Mouse (Mus musculus) CH12.LX (cell line): ENCODE data around the gene Ctdsp1. TPM values are rescaled to one million over a fixed set of nuclear protein-coding genes. Genes with fewer than 3 reads are reported as not detected.

ENCODE experiments used
- DNase-seq: peaks from one replicate; pipeline ENCODE4 v3.0.0-alpha.2; 2013; ENCODE audit errors: extremely low read depth
- H3K27ac ChIP-seq: 2 replicates; pipeline ENCODE4 v1.5.1; 2012; ENCODE audit warnings: low read depth, mild to moderate bottlenecking, control low read depth, moderate library complexity; ENCODE audit not compliant: insufficient read depth
- H3K27me3 ChIP-seq: replicated peaks from 2 replicates; pipeline ENCODE3; 2012; ENCODE audit warnings: inconsistent platforms
- H3K36me3 ChIP-seq, 2 experiments: replicated peaks in 1 of 2; 2 replicates each; pipeline versions ENCODE3 to v1.6.1; 2012; ENCODE audit warnings: inconsistent platforms in 1 of 2, low read length in 1 of 2, mild to moderate bottlenecking in 1 of 2, mixed read lengths in 1 of 2, moderate library complexity in 1 of 2; ENCODE audit not compliant: control insufficient read depth in 1 of 2, insufficient read depth in 1 of 2
- H3K4me1 ChIP-seq, 2 experiments: 2 replicates each; pipeline ENCODE4 v1.6.1; 2012; ENCODE audit warnings: inconsistent platforms in 1 of 2, moderate library complexity in 1 of 2; ENCODE audit not compliant: insufficient read depth in 2 of 2, control insufficient read depth in 1 of 2
- H3K4me2 ChIP-seq: 2 replicates; pipeline ENCODE4 v1.6.1; 2012; ENCODE audit warnings: low read depth, mild to moderate bottlenecking, control low read depth; ENCODE audit not compliant: poor library complexity, insufficient read depth, severe bottlenecking
- H3K4me3 ChIP-seq, 3 experiments: fragments of 150-350 bp in 1 of 3; sonication (generic) in 1 of 3; replicated peaks in 1 of 3; 2 replicates each; pipeline versions ENCODE3 to v1.5.1; 2011 to 2012; ENCODE audit warnings: low read depth in 2 of 3, low read length in 2 of 3, mild to moderate bottlenecking in 2 of 3, moderate library complexity in 2 of 3, control low read depth in 1 of 3, improper control_type of control experiment in 1 of 3, inconsistent platforms in 1 of 3, mixed read lengths in 1 of 3; ENCODE audit not compliant: poor library complexity in 1 of 3
- H3K79me2 ChIP-seq: replicated peaks from 2 replicates; pipeline ENCODE4 v1.6.1; 2012; ENCODE audit warnings: mild to moderate bottlenecking, moderate library complexity; ENCODE audit not compliant: control insufficient read depth, poor library complexity, insufficient read depth, severe bottlenecking; ENCODE audit errors: extremely low read depth
- H3K9ac ChIP-seq: 2 replicates; pipeline ENCODE4 v1.6.1; 2012; ENCODE audit warnings: low read depth, mild to moderate bottlenecking, control low read depth, moderate library complexity; ENCODE audit not compliant: insufficient read depth
- H3K9me3 ChIP-seq: replicated peaks from 2 replicates; pipeline ENCODE3; 2012; ENCODE audit warnings: low read length, inconsistent platforms, mixed read lengths
- BHLHE40 ChIP-seq: IDR thresholded peaks from 2 replicates; pipeline ENCODE4 v1.6.1; 2011; ENCODE audit warnings: mild to moderate bottlenecking, low read depth, low read length, improper control_type of control experiment
- CHD1 ChIP-seq: IDR thresholded peaks from 2 replicates; pipeline ENCODE4 v1.6.1; 2012; ENCODE audit warnings: low read depth, low read length, improper control_type of control experiment, inconsistent platforms
- CTCF ChIP-seq, 2 experiments: IDR thresholded peaks in 1 of 2; conservative IDR thresholded peaks in 1 of 2; 2 replicates each; pipeline ENCODE4 v1.5.1; 2011 to 2012; ENCODE audit warnings: low read depth in 2 of 2, low read length in 2 of 2, improper control_type of control experiment in 1 of 2, inconsistent platforms in 1 of 2, mild to moderate bottlenecking in 1 of 2, moderate library complexity in 1 of 2
- E2F4 ChIP-seq: IDR thresholded peaks from 2 replicates; pipeline ENCODE4 v1.6.1; 2011; ENCODE audit warnings: low read depth, low read length, improper control_type of control experiment; ENCODE audit not compliant: insufficient replicate concordance
- ELF1 ChIP-seq: IDR thresholded peaks from 2 replicates; pipeline ENCODE4 v1.6.1; 2014; ENCODE audit warnings: low read depth, mild to moderate bottlenecking, inconsistent platforms, low read length, improper control_type of control experiment
- EP300 ChIP-seq: IDR thresholded peaks from 2 replicates; pipeline ENCODE4 v1.6.1; 2011; ENCODE audit warnings: low read length, improper control_type of control experiment
- ETS1 ChIP-seq: conservative IDR thresholded peaks from 2 replicates; pipeline ENCODE4 v1.6.1; 2012; ENCODE audit warnings: low read depth, mild to moderate bottlenecking, inconsistent platforms, low read length, improper control_type of control experiment, moderate library complexity
- GABPA ChIP-seq: IDR thresholded peaks from 2 replicates; pipeline ENCODE4 v1.6.1; 2012; ENCODE audit warnings: low read depth, low read length, improper control_type of control experiment, inconsistent platforms; ENCODE audit not compliant: insufficient replicate concordance
- HCFC1 ChIP-seq: IDR thresholded peaks from 2 replicates; pipeline ENCODE4 v1.6.1; 2012; ENCODE audit warnings: low read depth, mild to moderate bottlenecking, inconsistent platforms, low read length, improper control_type of control experiment
- IRF4 ChIP-seq: IDR thresholded peaks from 2 replicates; pipeline ENCODE4 v1.6.1; 2014; ENCODE audit warnings: low read depth, mild to moderate bottlenecking, inconsistent platforms, low read length, improper control_type of control experiment
- JUND ChIP-seq: conservative IDR thresholded peaks from 2 replicates; pipeline ENCODE4 v1.6.1; 2011; ENCODE audit warnings: low read depth, low read length, improper control_type of control experiment
- KAT2A ChIP-seq: IDR thresholded peaks from 2 replicates; pipeline ENCODE4 v1.6.1; 2012; ENCODE audit warnings: low read length, improper control_type of control experiment, inconsistent platforms; ENCODE audit not compliant: insufficient replicate concordance
- MAFK ChIP-seq: IDR thresholded peaks from 2 replicates; pipeline ENCODE4 v1.6.1; 2011; ENCODE audit warnings: low read length, improper control_type of control experiment; ENCODE audit not compliant: insufficient replicate concordance
- MAX ChIP-seq: IDR thresholded peaks from 2 replicates; pipeline ENCODE4 v1.6.1; 2011; ENCODE audit warnings: low read length, improper control_type of control experiment
- MEF2A ChIP-seq: IDR thresholded peaks from 2 replicates; pipeline ENCODE4 v1.6.1; 2014; ENCODE audit warnings: low read depth, mild to moderate bottlenecking, inconsistent platforms, low read length, improper control_type of control experiment, borderline replicate concordance
- MXI1 ChIP-seq: IDR thresholded peaks from 2 replicates; pipeline ENCODE4 v1.6.1; 2011; ENCODE audit warnings: mild to moderate bottlenecking, low read depth, low read length, improper control_type of control experiment
- MYC ChIP-seq: IDR thresholded peaks from 2 replicates; pipeline ENCODE4 v1.6.1; 2011; ENCODE audit warnings: low read depth, mild to moderate bottlenecking, improper control_type of control experiment, low read length
- NELFE ChIP-seq: IDR thresholded peaks from 2 replicates; pipeline ENCODE4 v1.6.1; 2011; ENCODE audit warnings: low read depth, low read length, improper control_type of control experiment
- NRF1 ChIP-seq: IDR thresholded peaks from 2 replicates; pipeline ENCODE4 v1.6.1; 2014; ENCODE audit warnings: low read depth, mild to moderate bottlenecking, inconsistent platforms, low read length, improper control_type of control experiment, moderate library complexity
- PAX5 ChIP-seq: IDR thresholded peaks from 2 replicates; pipeline ENCODE4 v1.6.1; 2012; ENCODE audit warnings: low read length, inconsistent platforms, mixed read lengths
- POLR2A ChIP-seq: IDR thresholded peaks from 2 replicates; pipeline ENCODE4 v1.6.1; 2011; ENCODE audit warnings: low read depth, mild to moderate bottlenecking, improper control_type of control experiment, low read length
- POLR2AphosphoS2 ChIP-seq: IDR thresholded peaks from 2 replicates; pipeline ENCODE4 v1.6.1; 2011; ENCODE audit warnings: low read depth, low read length, improper control_type of control experiment
- RAD21 ChIP-seq: IDR thresholded peaks from 2 replicates; pipeline ENCODE4 v1.6.1; 2011; ENCODE audit warnings: low read depth, mild to moderate bottlenecking, low read length, improper control_type of control experiment, moderate library complexity
- SIN3A ChIP-seq: IDR thresholded peaks from 2 replicates; pipeline ENCODE4 v1.6.1; 2012; ENCODE audit warnings: low read length, improper control_type of control experiment, inconsistent platforms
- SMC3 ChIP-seq: IDR thresholded peaks from 2 replicates; pipeline ENCODE4 v1.6.1; 2011; ENCODE audit warnings: low read depth, low read length, improper control_type of control experiment
- TBP ChIP-seq: conservative IDR thresholded peaks from 2 replicates; pipeline ENCODE4 v1.6.1; 2011; ENCODE audit warnings: low read depth, low read length, improper control_type of control experiment
- TCF12 ChIP-seq: IDR thresholded peaks from 2 replicates; pipeline ENCODE4 v1.6.1; 2014; ENCODE audit warnings: low read depth, mild to moderate bottlenecking, inconsistent platforms, low read length, improper control_type of control experiment
- UBTF ChIP-seq: IDR thresholded peaks from 2 replicates; pipeline ENCODE4 v1.6.1; 2012; ENCODE audit warnings: low read depth, mild to moderate bottlenecking, inconsistent platforms, low read length, improper control_type of control experiment, moderate library complexity
- USF1 ChIP-seq: IDR thresholded peaks from 2 replicates; pipeline ENCODE4 v1.6.1; 2014; ENCODE audit warnings: low read depth, mild to moderate bottlenecking, inconsistent platforms, low read length, improper control_type of control experiment
- USF2 ChIP-seq: conservative IDR thresholded peaks from 2 replicates; pipeline ENCODE4 v1.6.1; 2011; ENCODE audit warnings: low read depth, low read length, improper control_type of control experiment
- ZKSCAN1 ChIP-seq: IDR thresholded peaks from 2 replicates; pipeline ENCODE4 v1.6.1; 2012; ENCODE audit warnings: low read depth, inconsistent platforms, low read length, improper control_type of control experiment, borderline replicate concordance
- ZMIZ1 ChIP-seq: IDR thresholded peaks from 2 replicates; pipeline ENCODE4 v1.6.1; 2012; ENCODE audit warnings: low read depth, mild to moderate bottlenecking, inconsistent platforms, low read length, improper control_type of control experiment
- ZNF384 ChIP-seq: IDR thresholded peaks from 2 replicates; pipeline ENCODE4 v1.6.1; 2012; ENCODE audit warnings: low read depth, low read length, improper control_type of control experiment, inconsistent platforms
- dilution Hi-C: fragments of 300-500 bp; cut with MboI; formaldehyde crosslinking; loops from 2 replicates; pipeline ENCODE4 v1.14.3; 2020; ENCODE audit warnings: low sequenced_read_pairs; ENCODE audit not compliant: extremely low pct_unique_long_range_greater_than_20kb, extremely low pct_ligation_motif_present
- in situ Hi-C: fragments of 300-500 bp; cut with MboI; formaldehyde crosslinking; loops from 3 replicates; pipeline ENCODE4 v1.14.3; 2019; ENCODE audit warnings: low sequenced_read_pairs, low pct_ligation_motif_present, low pct_unique_long_range_greater_than_20kb, mixed read lengths
- polyA plus RNA-seq: library from polyadenylated mRNA; unstranded; fragments of >175 nt; gene quantifications from 2 replicates; pipeline ENCODE4 v1.2.1, GENCODE M21; 2012; ENCODE audit warnings: low read depth; ENCODE audit not compliant: insufficient read length
- total RNA-seq, 2 experiments: library from RNA; depleted of rRNA; stranded (reverse); fragments of 300-350 nt in 1 of 2; fragments of >200 nt in 1 of 2; gene quantifications; 2 replicates each; pipeline ENCODE4 v1.2.3; 2012 to 2014

Ctdsp1 gene
- total and polyA plus RNA-seq, 3 experiments, result 14.4 to 65.8 (median 23.4) TPM

DNA sequence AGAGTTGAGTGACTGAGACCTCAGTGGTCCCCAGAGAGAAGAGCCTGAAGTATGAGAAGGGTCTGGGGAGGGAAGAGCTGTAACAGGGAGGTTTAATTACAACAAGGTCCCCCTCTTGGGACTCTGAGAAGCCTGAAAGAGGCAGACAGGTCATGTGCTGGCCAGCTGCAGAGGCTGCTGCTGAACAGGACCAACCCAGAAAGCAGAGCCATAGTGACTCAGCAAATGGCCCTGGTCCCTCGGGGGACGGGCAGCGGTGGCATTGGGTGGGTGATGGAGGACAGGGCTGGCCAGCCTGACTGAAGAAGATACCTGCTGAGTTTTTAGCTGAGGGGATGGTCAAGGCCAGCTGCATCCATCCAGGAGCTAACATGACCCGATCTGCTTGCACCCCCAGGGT is 14.9 kb upstream of the Ctdsp1 start:
- dilution Hi-C loops (no loop called here), in situ Hi-C loops (no loop called here)
- Histone ChIP-seq H3K9me3 (no peaks in the 10 kb centered on the region), H3K4me1 (peaks cover 42 to 60% of the 10 kb centered on the region in 2 experiments), H3K36me3 (no peaks in the 10 kb centered on the region), H3K27ac (peak overlapping the region; percentile 47), H3K27me3 (no peaks in the 10 kb centered on the region), H3K4me2 (0 out of 2 replicates have a peak overlapping the region, but pooled peaks have one; percentile 1), H3K4me3 (peak overlapping the region in 1 of 3 experiments; percentile 42), H3K9ac (no peak overlapping the region), H3K79me2 (no peaks in the 10 kb centered on the region)
- DNase-seq, result peak; percentile 74
- TF ChIP-seq RAD21, result no peak
- no peak for TF ChIP-seq HCFC1
- no peak for TF ChIP-seq NRF1
- no peak for TF ChIP-seq ZMIZ1
- TF ChIP-seq TCF12, result peak; percentile 79
- peak; percentile 28 for TF ChIP-seq USF1
- TF ChIP-seq TBP, result no peak
- TF ChIP-seq BHLHE40, result peak; percentile 93
- TF ChIP-seq KAT2A, result no peak
- no peak for TF ChIP-seq ZNF384
- no peak for TF ChIP-seq ELF1
- TF ChIP-seq SMC3, result no peak
- no peak for TF ChIP-seq ZKSCAN1
- TF ChIP-seq MAFK, result peak; percentile 75
- TF ChIP-seq CTCF (conservative IDR thresholded peaks at IDR 0.05 in 1 of 2, IDR thresholded peaks at IDR 0.05 in 1 of 2; ENCODE audit: low read depth in 2 of 2, low read length in 2 of 2), result no peak
- no peak for TF ChIP-seq CHD1
- no peak for TF ChIP-seq JUND
- peak; percentile 27; the same call in 1 of the 2 replicates for TF ChIP-seq GABPA
- TF ChIP-seq POLR2AphosphoS2, result no peak
- no peak for TF ChIP-seq USF2
- no peak for TF ChIP-seq SIN3A
- TF ChIP-seq MAX, result 0 out of 2 replicates have a peak, but pooled peaks have one; percentile 8
- TF ChIP-seq POLR2A, result no peak
- TF ChIP-seq PAX5, result no peak
- TF ChIP-seq MYC, result 0 out of 2 replicates have a peak, but pooled peaks have one; percentile 8
- TF ChIP-seq EP300, result peak; percentile 2; the same call in 1 of the 2 replicates
- TF ChIP-seq NELFE, result no peak
- no peak for TF ChIP-seq MXI1
- TF ChIP-seq ETS1, result peak; percentile 90
- TF ChIP-seq UBTF, result no peak
- no peak for TF ChIP-seq E2F4
- TF ChIP-seq IRF4, result peak; percentile 11; the same call in 1 of the 2 replicates
- no peak; the same call in none of the 2 replicates for TF ChIP-seq MEF2A
